Mouse (Mus musculus) monocyte, adult 2 months (primary cell): ENCODE measurements around the gene Tnfaip2.
A peak's percentile ranks its signal among the peaks of the same experiment; 100 is the strongest.

Source experiments
- DNase-seq, 2 experiments: peaks; one replicate each; pipeline ENCODE4 v3.0.0; 2022; ENCODE audit warnings: low spot score in 2 of 2, low read depth in 1 of 2

Gene Tnfaip2

DNA sequence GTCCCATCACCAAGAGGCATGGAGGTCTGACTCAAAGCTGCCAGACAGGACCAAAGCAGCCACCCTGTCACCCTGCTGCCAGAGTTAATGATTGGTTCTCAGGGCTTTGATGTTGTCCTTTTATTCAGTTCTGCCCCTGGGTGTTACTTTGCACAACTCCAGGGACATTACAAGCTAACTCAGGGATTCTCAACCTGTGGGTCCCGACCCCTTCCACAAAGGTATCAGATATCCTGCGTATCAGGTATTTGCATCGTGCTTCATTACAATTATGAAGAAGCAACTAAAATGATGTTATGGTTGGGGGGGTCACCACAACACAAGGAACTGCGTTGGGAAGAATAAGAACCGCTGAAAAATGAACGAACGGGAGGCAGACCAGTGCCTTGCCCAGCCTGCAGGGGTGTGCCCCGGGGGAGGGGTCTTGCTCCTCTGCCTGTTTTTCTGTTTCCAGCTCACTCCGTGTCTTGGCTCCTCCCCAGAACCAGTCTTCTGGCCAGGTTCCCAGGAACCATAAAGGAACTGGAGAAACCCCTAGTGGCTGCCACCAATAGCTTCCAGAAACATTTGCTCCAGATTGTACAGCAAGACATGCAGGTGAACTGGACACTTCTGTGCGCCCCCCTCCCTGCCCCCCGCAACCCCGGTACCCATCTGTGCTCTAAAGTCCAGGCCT, 14.7 kb upstream of the Tnfaip2 start:
- DNase-seq, result no peak

DNA sequence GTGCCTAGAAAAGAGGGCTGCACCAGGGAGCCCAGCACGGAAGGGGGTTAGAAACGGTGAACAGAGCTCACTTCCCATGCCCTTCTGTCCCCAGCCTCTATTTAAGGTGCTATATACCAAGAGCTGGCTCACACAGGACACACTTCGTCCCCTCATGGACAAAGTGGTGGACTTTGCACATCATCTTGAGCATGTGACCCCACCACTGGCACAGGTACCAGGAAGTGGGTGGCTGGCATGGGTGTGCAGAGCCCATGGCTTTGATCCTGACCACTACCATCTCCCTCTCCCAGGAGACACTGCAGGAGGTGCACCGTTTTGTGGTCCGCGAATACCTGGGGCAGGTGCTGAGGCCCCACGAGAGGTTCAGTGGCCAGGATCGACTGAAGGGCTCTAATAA, 13.9 kb upstream of the Tnfaip2 start:
- DNase-seq, result no peak

DNA sequence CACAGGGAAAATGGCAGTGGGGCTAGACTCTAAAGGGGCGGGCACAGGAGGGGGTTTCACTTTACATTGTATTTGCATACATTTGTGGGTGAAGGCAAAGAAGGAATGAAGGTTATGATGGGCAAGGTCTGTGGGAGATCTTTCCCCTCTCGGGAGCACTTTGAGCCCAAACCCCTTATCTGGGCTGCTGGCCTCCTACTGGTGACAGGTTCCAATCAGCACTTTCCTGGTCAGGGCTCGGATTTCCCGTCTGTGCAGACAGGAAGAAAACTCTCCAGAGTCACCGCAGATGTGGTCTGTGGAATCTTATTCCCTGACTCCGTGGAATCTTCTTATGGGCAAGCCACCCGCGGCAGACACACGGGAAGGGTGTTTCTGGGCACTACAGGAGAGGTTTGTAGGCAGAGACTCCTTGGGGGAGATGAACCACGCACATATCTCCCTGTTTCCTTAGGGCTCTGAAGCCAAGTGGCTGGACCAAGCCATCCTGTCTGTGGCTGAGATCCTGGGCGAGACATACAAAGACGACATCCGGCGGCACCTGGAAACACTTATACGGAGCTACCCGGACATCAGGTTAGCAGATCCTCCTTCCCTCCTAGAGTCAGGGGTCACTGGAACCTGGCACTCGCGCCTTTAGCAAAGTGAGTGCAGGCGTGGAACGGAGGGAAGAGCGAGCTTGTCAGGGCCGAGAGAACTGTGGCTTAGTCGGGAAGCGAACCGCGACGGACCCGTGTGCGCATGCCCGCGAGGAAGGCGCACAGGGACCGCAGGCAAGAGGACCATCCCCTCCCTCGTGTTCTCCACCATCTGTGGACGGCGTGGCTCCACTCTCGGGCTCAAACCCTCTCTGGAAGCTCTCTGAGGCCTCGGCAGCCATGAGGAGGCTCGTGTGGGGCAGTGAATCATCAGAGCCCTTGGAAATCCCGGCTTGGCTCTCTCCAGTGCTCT, 13.0 kb upstream of the Tnfaip2 start:
- no peak for DNase-seq

DNA sequence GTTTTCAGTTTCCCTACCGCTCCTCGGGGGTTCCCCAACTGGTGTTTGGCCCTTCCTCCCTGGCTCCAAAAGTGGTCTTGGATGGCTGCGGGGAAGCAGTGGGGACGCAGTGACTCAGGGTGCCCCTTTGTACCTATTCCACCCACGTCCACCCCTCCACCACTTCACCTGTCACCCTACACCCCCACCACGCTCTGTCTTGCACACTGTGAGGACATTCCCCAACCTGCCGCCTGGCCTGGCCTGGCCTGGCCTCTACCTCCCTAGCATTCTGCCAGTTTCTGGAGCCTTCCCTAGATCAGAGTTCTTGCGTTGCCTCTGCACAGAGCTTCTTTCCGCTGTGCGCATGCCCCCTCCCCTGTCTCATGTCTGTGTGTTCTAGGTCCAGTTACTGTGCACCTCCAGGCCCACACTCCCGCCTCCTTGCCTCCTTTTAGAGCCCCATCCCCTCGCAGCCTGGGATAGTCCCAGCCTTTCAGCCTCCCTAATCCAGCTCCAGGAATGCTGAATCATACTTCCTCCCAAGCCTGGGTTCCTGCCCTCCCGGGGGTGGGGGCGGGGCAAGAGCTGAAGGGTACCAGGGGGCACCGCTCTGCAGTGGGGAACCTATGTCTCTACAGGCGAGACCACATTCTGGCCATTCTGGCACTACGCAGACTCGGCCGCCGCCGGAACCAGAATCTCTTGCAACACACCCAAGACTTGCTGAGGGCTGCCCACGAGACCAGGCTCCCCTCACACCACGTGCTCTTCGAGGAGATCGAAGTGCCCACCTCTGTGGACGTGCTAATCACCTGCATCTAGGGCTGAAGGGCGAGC, 12.0 kb upstream of the Tnfaip2 start:
- no peak for DNase-seq

DNA sequence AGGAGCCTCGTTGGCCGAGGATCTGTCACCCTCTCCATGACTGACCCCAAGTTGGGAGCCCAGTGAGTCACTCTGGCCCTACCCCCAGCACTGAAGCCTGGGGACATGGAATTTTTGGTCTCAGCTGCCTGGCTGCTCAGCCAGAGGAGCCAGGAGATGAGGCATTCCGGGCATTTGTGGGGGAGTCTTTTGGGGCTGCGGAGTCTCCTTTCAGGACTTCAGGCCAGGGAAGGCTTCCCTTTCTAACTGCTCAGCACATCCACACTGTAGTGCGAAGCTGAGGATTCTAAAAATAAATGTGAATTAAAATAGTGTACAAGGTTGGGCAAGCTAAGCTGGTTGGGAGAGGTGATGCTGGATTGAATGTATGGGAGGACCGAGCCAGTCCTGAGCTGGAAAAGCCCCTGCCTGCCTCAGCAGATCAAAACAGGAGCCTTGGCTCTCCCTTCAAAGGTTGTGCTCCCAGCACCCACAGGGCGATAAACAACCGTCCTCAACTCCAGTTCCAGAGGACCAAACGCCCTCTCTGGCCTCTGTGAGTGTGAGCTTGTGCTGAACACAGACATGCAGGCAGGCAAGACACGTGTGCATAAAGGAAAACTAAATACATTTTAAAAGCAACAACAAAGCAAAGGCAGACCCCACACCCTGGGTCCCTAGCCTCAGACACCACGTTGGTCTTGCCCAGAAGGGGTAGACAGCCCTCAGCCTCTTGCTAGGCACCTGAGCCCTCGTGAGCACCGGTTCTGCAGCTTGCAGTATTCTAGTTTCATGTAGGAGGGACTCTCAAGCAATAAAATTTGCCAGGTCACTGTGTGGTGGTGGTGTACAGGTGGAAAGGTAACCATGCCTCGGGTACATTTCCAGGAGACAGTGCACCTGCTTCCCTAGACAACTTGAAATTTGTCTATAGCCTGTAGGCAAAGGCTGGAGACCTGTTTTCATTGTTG, 11.1 kb upstream of the Tnfaip2 start:
- DNase-seq, result no peak

DNA sequence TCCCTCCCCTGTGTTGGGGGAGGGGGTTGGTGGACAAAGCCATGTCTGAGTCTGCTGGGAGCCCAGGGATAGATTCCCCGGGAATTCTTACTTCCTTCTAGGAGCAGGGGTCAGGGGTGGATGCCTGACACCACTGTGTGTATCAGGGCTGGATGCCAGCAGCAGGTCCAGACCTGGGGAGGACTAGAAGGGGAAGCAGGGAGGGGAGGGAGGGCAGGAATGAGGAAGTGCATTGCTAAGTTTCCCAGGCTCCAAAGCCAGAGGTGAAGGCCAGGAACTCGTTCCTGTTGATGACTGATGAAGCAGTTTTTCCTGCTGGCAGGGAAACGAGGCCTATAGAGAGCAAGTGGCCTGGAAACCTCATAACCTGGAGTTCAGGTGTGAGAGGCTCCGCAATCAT, 10.2 kb upstream of the Tnfaip2 start:
- DNase-seq, result no peak

DNA sequence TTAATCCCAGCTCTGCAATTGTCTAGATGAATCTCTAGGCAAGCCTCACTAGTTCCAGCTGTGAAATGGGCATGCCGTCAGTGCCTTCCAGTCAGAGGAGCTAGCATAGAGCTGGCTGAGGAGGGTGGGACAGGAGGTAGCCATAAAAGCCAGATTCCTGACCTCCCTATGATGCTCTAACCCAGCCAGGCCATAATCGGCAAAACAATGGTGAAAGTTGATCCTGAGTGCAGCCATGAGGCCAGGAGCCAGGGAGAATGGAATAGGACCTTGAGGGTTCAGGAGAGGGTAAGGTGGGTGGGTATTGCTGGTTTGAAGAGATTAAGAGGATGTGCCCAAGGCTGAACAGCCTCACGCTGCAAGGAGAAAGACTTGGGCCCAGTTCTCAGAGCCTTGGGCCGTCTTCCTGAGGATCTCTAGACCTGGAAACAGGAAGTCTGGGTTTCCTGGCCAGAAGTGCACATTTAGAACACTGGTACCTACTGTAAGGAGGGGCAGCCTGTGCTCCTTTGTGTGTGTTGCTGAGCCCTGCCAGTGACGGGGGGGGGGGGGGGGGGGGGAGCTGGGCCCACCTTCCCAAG, 9.4 kb upstream of the Tnfaip2 start:
- no peak for DNase-seq

DNA sequence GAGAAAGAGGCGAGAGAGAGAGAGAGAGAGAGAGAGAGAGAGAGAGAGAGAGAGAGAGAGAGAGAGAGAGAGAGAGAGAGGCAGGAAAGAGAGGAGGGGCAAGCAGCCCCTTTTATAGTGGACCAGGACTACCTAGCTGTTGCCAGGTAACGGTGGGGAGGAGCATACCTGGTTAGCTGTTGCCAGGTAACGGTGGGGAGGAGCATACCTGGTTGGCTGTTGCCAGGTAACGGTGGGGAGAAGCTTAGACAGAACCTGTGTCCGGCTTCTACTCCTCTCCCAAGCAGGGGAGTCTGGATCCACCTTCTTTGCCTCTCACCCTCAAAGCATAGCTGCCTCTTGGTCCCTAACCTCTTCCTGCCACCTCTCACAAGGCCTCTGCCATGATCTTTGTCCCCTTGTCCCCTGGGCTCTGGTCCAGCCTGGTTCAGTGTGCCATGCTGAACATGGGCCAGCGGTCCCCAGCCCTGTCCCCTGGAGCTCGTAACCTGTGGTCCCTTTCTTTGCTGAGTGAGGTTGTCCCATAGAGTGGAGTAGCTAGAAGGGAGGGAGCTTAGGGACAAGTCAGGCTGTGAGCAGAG, 8.0 kb upstream of the Tnfaip2 start:
- no peak for DNase-seq

DNA sequence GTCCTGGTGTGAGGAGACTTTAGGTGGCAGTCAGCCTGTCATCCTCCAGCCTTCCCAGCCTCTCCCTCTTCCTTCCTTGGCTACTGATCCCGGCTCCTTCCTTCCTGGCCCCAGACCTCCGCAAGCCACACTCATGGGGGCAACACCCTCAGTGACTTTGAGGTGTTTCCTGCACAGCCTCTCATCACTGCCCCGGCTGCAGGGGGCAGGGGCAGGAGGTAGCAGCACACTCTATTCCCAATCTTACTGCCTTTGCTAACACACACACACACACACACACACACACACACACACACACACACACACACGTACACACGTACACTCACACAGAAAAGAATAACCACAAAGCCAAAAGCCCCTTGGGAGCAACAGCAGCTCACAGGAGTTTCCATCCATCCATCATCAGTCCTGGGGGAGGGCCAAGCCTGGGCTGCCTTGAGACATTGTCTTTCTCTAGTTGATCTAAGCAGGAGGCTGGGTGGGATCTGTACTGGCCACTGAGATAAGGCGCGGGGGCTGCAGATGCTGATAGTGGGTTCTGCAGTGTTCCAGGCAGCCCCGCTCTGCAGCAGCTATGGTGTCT, 7.4 kb upstream of the Tnfaip2 start:
- no peak for DNase-seq

DNA sequence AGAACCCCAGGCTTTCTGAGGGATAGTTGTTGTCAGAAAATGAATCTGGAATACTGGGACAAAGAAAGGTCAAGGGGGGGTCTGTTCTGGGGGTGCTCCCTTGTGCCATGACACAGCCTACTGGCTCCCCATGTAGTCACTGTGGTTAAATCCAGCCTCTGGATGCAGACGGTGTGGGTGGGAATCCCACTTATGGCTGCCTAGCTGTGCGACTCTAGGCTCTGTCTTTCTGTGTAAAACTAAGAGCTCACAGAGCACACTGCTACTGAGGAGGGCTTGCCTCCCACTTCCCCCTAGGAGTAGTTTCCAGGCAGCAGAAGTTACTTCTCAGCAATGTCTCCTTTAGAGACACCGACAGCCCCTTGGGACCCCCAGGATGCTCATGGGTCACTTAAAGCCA, 6.1 kb upstream of the Tnfaip2 start:
- DNase-seq, result no peak

DNA sequence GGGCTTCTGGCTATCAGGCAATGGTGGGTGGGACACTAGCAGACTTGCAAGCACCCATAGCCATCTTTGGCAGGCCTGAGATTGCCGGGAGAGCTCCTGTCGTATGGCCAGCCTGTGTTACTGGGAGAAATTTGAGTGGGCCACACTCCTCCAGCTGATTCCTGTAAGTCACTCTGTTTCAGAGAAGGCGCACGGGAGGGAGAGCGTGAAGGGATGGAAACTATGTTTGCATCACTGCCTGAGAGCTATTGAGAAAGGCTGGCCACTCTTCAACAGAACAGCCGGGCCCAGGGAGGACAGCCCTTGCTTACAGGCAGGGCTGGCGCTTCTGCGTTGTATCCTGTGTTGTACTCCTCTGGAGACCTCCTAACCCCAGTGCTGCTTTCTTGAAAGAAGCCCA, 5.6 kb upstream of the Tnfaip2 start:
- no peak for DNase-seq

DNA sequence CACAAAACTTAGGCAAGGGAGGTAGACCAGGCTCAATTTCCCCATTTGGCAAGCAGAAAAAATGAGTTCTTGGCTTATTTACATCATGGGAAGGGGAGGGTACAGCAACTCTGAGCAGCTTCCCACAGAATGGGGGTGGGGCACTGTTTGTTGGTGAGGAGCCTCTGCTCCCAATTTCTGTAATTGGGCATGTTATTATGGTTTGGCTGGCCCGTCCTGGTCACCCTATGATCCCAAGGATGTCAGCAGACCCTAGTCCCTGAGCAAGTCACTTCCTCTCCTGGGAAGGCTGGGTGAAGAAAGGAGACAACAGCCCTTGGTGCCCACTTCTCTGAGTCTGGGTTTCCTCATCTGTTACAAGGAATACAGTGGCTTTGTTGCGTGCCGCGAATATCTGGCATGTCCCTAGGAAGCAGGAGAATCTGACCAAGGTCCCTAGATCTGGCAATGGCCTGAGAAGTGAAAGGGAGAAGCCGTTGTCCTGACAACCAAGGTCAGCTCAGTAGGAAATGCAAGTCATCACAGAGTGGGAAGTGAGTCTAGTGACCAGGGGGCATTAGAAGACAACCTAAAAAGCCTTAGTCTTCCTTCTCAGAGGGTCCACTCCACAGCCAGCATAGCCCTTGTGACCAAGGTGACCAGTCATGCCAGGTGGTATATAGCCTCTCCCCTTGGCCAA, 4.9 kb upstream of the Tnfaip2 start:
- peak; percentile 60 to 64 for DNase-seq

DNA sequence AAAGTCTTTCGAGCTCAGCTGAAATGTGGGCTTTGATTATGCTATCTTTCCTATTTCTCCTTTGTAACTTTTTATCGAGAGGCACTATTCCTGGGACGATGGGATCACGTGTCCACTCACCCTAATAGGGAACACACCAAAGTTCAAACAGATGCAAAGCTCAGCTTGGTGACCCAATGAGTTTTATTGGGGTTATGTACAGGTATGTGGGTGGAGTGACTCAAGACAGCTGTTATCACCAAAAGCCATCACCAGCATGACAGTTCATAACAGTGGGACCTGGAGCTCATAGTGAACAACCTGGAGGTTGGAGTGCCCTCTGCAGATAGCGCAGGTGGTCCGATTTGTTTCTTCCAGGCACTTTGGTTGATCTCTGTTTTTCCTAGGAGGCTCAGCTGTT, 3.4 kb upstream of the Tnfaip2 start:
- no peak for DNase-seq

DNA sequence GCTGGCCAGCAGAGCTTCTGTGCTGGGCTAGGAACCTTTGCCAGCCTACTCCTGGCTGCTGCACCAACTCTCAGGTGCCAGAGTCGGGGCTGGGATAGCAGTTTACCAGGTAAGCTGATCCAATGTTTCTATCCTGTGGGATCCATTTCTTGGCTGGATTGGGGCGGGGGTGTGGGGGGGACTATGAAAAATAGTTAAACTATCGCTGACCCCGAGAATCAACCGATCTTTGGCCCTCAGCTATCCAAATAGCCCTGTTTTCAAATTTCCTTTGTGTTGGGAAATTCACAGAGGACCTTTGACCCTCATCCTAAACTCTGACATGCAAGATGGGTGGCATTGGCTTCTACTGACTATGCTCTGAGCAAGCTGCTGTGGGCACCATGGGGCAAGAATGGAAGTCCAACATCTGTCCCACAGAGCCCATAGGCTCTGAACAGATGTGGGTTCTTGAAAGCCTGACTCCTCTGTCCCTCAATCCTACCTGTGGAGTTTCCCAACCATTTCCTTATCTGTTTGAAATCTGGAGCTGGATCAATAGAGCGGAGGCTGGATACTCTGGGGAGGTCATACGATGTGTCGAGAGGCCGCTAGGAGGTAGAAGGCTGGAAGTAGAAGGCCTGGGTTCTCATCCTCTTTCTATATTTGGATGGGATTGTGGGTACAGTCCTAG, 1.4 kb upstream of the Tnfaip2 start:
- no peak for DNase-seq

DNA sequence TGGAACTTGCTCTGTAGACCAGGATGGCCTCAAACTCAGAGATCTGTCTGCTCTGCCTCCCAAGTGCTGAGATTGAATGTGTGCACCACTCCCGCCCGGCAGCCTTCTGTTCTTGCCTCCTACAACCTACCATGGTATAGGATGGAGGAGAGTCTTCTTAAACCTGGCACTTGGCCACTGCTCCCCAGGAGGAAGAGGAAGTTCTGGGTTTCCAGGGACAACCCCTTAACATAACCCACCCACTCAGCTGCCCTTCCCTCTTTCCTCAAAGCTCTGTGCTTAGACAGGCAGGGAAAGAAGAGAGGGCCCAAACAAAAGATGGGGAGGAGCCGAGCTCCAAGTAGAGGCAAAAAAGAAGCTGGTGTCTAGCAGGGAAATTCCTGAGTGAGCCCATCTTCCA, 746 bp upstream of the Tnfaip2 start:
- peak in 1 of 2 experiments; percentile 60 for DNase-seq

DNA sequence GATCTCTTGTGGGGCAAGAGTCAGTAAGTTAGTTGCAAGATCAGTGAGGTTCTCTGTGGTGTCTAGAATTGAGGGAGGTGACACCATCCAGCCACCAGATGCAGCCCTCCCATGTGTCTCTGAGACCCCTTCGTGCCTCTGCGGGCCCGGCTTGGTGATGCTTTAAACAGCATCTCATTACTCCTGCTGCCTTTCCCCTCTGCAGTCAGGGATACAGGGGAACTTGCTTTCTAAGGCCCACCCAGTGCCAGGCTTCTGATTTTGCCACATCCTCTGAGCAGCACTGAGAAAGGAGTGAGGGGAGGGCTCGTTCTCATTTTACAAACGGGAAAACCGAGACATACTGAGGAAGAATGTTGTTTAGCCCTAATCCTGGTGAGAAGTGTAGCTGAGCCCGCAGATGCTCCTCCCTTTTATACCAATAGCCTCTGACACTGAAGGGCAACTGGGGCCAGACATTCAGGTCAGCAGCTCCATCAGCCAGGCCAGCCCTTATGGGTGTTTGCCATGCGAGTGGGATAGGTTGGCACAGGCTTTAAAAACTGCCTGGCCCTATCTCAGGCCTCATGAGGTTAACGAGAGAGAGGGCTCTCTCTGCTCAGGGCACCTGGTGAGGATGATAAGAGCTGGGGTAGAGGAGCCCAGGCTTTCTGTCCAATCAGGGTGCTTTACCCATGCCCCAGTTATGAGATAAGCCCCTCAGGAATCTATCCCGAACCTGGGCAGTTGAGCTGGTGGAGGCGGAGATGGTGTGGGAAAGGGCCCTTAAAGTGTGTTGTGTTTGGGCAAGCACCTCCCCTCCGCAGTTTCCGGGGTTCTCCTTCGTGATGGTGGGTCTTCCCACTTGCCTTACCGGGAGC, 972 bp downstream of the Tnfaip2 start:
- no peak for DNase-seq
